Mouse (Mus musculus): Measurements from ENCODE around the gene Dchs1. TPM values are rescaled to one million over a fixed set of nuclear protein-coding genes. Genes with fewer than 3 reads are reported as not detected.
"Not testable (repeated sequence)": the region's sequence is repeated elsewhere in the genome, so short reads cannot be mapped to it uniquely, and the experiment has no call there.

Dchs1 gene
- polyA plus RNA-seq, 1 experiment from 2014 or later, result 20.3 TPM

DNA sequence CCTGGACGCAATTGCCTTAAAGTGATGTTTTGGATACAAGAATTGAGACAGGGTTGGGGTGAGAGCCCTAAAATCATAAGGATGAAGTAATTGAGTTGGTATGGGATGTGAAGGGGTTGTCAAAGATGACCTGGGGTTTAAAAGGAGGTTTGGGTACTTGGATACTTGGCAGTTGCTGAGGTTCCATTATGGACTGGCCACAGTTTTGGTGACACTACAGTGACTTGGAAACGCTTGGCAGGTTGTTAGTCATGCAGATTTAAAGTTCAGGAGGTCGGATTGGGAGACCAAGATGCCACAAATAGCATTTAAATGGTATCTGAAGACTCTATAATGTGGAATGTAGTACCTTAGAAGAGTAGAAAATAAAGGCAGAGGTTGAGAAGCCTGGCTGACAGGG lies 49.8 kb downstream of the Dchs1 start:
- Histone ChIP-seq H3K27ac (replicated peaks) (no peak overlapping the region), H3K9me3 (no peaks in the 10 kb centered on the region), H3K9ac (replicated peaks) (peak overlapping the region; percentile 88), H3K4me3 (peak overlapping the region; percentile 89), H3K27me3 (no peaks in the 10 kb centered on the region), H3K36me3 (peaks cover 43% of the 10 kb centered on the region), H3K4me2 (replicated peaks) (peak overlapping the region; percentile 95), H3K4me1 (peaks cover 35% of the 10 kb centered on the region)
- no peak for ATAC-seq (replicated peaks)
- 43% methylated on average over 3 of the region's 3 CpGs for WGBS

DNA sequence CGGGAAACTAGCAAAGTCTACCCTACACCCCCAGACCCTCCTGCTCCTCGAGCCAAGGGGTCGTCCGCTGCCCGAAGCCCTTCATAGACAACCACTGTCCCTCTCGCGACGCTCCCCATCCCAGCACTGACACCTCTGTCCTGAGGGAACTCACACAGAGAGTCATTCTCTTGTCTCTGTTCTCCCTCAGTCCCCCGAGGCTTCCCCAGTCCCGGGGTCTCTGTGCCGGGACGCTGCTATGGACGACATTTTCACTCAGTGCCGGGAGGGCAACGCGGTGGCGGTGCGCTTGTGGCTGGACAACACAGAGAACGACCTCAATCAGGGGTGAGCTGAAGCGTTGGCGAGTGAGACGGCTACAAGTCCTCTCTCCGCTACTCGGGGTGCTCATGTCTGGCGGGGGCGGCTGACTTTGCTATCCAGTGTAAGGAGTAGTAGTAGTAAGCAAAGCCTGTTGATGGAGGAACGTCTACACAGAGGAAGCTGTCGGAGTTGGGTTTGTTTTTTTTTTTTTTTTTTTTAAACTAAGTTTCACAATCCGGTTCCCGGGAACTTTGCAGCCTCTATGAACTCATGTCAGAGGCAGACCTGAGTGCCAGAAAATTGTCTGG lies 50.4 kb downstream of the Dchs1 start, which contains the start of gene Rrp8:
TSS of gene Rrp8 (minus strand) at position 475 of the 611 bp plus-strand sequence.
- Histone ChIP-seq H3K4me1 (peaks cover 35% of the 10 kb centered on the region), H3K36me3 (peaks cover 44% of the 10 kb centered on the region), H3K4me2 (replicated peaks) (peak within 1 kb of the TSS; percentile 95), H3K4me3 (peak within 1 kb of the TSS; percentile 89), H3K27me3 (no peaks in the 10 kb centered on the region), H3K27ac (replicated peaks) (peak within 1 kb of the TSS; percentile 70), H3K9ac (replicated peaks) (peak within 1 kb of the TSS; percentile 88), H3K9me3 (no peaks in the 10 kb centered on the region)
- no peak; the same call in 1 of the 2 replicates for ATAC-seq (replicated peaks)
- under 1% methylated on average over 30 of the region's 30 CpGs for WGBS

DNA sequence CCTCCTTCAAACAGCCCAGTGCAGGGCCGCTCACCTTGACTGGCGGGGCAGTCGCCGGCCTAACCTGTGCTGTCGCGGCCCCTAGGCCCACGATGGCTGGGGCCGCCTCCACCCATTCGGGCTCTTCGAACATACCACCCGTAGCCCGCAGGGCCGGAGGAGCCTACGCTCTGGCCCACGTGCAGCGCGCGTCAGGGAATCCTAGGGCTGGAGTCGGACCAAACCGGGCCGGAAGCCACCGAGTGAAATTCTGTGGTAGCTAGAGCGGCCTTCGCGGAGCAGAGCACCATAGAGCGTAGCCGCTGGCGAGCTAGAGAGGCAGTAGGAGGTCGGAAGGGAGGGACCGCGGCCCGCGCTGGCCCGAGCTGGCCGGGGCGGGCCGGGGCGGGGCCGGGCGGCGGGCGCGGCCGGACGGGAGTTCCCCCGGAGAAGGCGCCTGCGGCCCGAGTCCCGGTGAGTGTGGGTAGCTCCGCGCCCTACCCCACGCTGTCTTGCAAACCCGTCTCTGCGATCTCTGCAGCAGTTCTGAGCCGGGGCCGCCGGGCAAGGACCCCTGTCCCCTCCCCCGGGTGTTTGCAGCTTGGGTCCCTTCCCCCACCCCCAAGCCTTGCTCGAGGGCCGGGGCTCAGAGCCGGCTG lies 51.1 kb downstream of the Dchs1 start, which contains the start of gene Ilk:
TSS of gene Ilk (plus strand) at position 329 of the 638 bp plus-strand sequence.
- peak; percentile 97 for ATAC-seq (replicated peaks)
- Histone ChIP-seq H3K27ac (replicated peaks) (peak within 1 kb of the TSS; percentile 70), H3K27me3 (no peaks in the 10 kb centered on the region), H3K4me3 (peak within 1 kb of the TSS; percentile 89), H3K4me1 (peaks cover 35% of the 10 kb centered on the region), H3K4me2 (replicated peaks) (peak within 1 kb of the TSS; percentile 95), H3K9ac (replicated peaks) (peak within 1 kb of the TSS; percentile 88), H3K9me3 (no peaks in the 10 kb centered on the region), H3K36me3 (peaks cover 44% of the 10 kb centered on the region)
- WGBS, result under 1% methylated on average over 48 of the region's 62 CpGs

DNA sequence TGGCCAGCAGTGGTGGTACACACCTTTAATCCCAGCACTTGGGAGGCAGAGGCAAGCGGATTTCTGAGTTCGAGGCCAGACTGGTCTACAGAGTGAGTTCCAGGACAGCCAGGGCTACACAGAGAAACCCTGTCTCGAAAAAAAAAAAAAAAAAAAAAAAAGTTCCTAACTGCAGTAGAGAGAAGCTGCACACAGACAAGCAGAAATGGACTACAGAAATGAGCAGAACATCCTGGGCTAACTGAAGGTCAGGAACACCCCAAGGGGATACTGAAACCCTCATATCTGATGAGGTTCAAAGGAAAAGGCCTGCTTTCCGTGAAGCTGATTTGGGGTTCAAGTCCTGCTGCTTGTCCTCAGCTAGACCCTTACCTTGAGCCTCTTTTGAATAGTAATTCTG lies 52.0 kb downstream of the Dchs1 start:
- not testable (repeated sequence) for ATAC-seq (replicated peaks); H3K9me3 ChIP-seq; H3K27me3 ChIP-seq; H3K27ac ChIP-seq (replicated peaks)
- H3K36me3 ChIP-seq, result peaks cover 37% of the 10 kb centered on the region
- H3K4me1 ChIP-seq, result peaks cover 35% of the 10 kb centered on the region
- peak overlapping the region; percentile 95 for H3K4me2 ChIP-seq (replicated peaks)
- peak overlapping the region; percentile 88 for H3K9ac ChIP-seq (replicated peaks)
- WGBS, result 45% methylated on average over 4 of the region's 4 CpGs
- peak overlapping the region; percentile 89 for H3K4me3 ChIP-seq

DNA sequence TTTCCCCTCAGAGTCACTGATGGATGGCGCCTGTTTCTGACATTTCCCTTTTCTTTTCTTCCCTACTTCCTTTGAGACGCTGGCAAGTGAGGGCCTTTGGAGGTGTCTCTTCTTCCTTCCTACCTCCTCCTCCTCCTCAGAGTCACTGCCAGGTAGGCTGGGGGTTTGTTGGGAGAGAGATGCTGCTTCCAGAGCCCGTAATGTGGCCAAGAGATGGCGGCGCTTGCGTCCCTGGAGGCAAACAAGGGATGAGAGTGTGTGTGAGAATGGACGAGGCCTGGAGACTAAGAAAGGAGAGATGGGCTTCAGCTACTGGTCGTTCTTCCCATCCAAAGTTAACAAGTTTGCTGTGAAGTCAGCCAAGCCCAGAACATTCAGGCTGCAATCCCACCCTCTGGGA lies 52.6 kb downstream of the Dchs1 start:
- H3K4me3 ChIP-seq, result no peak overlapping the region
- H3K4me2 ChIP-seq (replicated peaks), result no peak overlapping the region
- H3K36me3 ChIP-seq, result peaks cover 33% of the 10 kb centered on the region
- H3K27me3 ChIP-seq, result no peaks in the 10 kb centered on the region
- no peaks in the 10 kb centered on the region for H3K9me3 ChIP-seq
- ATAC-seq (replicated peaks), result no peak
- no peak overlapping the region for H3K9ac ChIP-seq (replicated peaks)
- 88% methylated on average over 8 of the region's 8 CpGs for WGBS
- H3K27ac ChIP-seq (replicated peaks), result no peak overlapping the region
- peaks cover 35% of the 10 kb centered on the region for H3K4me1 ChIP-seq

DNA sequence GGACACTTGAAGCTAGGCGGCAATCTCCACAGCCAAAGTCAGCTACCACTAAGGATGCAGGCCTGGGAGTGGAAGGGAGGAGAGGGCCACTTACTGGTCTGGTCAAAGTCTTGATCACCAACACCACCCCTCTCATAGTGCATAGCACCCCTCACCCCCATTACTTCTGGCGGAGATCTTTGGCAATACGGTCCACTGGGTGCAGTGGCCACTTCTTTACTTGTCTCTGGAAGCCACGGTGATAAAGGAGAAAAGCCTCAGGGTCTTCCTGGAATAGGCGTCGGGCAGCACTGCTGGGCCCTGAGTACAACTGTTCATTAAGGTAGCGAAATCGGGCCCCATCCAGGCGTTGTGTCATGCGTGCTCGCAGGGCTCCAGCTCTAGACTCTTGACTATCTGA lies 53.6 kb downstream of the Dchs1 start:
- no peak for ATAC-seq (replicated peaks)
- peaks cover 29% of the 10 kb centered on the region for H3K36me3 ChIP-seq
- no peak overlapping the region for H3K4me2 ChIP-seq (replicated peaks)
- H3K27me3 ChIP-seq, result no peaks in the 10 kb centered on the region
- H3K27ac ChIP-seq (replicated peaks), result no peak overlapping the region
- no peak overlapping the region for H3K9ac ChIP-seq (replicated peaks)
- peaks cover 40% of the 10 kb centered on the region for H3K4me1 ChIP-seq
- WGBS, result 98% methylated on average over 11 of the region's 11 CpGs
- H3K4me3 ChIP-seq, result no peak overlapping the region
- H3K9me3 ChIP-seq, result no peaks in the 10 kb centered on the region

DNA sequence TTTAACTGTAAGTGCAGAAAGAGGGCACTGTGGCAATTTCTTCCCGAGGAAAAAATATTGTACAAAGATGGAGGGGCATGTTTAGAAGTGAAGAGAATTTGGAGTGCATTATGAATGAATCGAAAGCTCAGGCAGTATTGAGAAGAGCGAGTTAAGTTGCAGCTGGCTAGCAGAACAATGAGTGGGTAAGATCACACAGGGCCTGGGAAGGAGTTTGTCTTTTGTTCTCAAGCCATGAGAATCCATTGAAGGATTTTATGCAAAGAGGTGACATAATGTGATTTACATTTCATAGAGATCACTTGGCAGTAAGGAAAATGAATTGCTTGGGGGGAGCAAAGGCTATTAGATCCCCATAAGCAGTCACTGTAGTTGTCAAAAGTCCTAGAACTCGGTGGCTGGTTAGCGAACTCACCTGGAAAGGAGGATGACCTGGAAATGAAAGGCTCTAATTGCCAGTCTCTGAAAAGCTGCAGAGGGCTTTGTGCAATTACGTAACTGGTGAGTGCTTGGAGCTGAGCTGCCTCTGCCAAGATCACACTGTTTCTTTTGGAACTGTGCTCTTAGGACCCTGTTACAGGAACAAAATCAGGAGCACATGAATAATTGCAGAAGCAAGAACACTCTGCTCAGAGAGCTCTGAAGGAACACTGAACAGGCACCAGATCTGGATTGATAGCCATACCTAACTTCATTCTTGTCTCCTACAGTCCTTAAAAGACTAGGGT lies 58.6 kb downstream of the Dchs1 start:
- H3K4me2 ChIP-seq (replicated peaks), result no peak overlapping the region
- 0 out of 2 replicates have a peak overlapping the region, but pooled peaks have one; percentile 2 for H3K9ac ChIP-seq (replicated peaks)
- peak; percentile 67; the same call in 1 of the 2 replicates for ATAC-seq (replicated peaks)
- peaks cover 24% of the 10 kb centered on the region for H3K36me3 ChIP-seq
- H3K9me3 ChIP-seq, result no peaks in the 10 kb centered on the region
- H3K4me3 ChIP-seq, result no peak overlapping the region
- peaks cover 18% of the 10 kb centered on the region for H3K4me1 ChIP-seq
- 20% methylated on average over 6 of the region's 6 CpGs for WGBS
- peak overlapping the region; percentile 78 for H3K27ac ChIP-seq (replicated peaks)
- H3K27me3 ChIP-seq, result no peaks in the 10 kb centered on the region

DNA sequence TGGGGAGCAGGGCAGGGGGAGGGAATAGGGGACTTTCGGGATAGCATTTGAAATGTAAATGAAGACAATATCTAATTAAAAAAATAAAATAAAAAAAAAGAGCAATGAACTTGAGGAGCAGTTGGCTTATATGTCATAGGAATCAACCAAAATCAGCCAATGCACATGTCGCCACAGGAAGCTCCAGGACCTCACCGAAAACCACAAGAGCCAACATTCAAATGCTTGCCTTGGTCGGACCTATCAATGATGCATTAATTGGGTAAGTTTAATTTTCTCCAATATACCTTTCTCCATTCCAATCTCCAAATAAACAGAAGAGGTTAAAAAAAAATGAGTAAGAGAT lies 60.5 kb downstream of the Dchs1 start:
- 94% methylated on average over 4 of the region's 4 CpGs for WGBS

DNA sequence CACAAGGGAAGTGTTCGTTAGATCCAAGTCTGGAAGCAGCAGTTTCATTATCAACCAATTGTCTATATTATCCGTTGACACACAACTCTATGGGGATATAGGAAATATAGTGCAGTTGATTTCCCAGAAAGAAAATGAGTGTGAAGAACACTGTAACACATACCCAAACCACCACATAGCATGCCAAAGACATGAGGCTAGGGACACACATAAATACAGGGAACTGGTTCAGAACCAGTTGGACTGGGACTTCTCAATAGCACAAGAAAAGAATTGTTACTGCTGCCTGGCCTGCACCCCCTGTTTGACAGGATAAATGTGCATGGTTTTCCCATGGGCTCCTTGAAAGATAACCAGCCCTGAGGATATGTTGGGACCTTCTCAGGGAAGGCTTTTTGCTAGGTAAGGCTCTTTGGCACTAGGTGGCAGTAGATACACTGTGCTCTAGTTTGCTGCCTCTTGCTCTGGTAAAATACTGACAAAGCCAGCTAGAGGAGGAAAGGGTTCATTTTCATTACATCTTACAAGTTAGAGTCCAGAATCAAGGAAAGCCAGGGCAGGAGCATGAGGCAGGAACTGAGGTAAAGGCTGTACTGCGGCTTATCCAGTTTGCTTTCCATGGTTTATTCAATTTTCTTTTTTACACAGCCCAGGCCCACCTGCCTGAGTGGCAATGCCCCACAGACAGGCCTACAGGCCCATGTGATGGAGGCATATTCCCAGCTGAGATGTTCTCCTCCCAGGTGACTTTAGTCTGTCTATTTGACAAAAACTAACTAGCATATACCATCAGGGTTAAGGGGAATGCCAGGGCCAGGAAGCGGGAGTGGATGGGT lies 61.1 kb downstream of the Dchs1 start:
- Histone ChIP-seq H3K4me1 (peaks cover 18% of the 10 kb centered on the region), H3K9me3 (no peaks in the 10 kb centered on the region), H3K4me3 (no peak overlapping the region), H3K27me3 (no peaks in the 10 kb centered on the region), H3K36me3 (peaks cover under 1% of the 10 kb centered on the region; the same call in 1 of the 2 replicates), H3K27ac (replicated peaks) (peak overlapping the region; percentile 37; the same call in 1 of the 2 replicates), H3K9ac (replicated peaks) (peak overlapping the region; percentile 24; the same call in 1 of the 2 replicates), H3K4me2 (replicated peaks) (no peak overlapping the region)
- peak; percentile 85 for ATAC-seq (replicated peaks)
- 83% methylated on average over 4 of the region's 4 CpGs for WGBS

More for the DNA sequence above, 60.5 kb downstream of the Dchs1 start:
- no peak overlapping the region for H3K27ac ChIP-seq (replicated peaks)
- ATAC-seq (replicated peaks), result no peak
- 0 out of 2 replicates have a peak overlapping the region, but pooled peaks have one; percentile 24 for H3K9ac ChIP-seq (replicated peaks)
- H3K4me3 ChIP-seq, result no peak overlapping the region
- no peaks in the 10 kb centered on the region for H3K9me3 ChIP-seq
- peaks cover 6% of the 10 kb centered on the region; the same call in 1 of the 2 replicates for H3K36me3 ChIP-seq
- H3K27me3 ChIP-seq, result no peaks in the 10 kb centered on the region
- H3K4me2 ChIP-seq (replicated peaks), result no peak overlapping the region
- H3K4me1 ChIP-seq, result peaks cover 18% of the 10 kb centered on the region

DNA sequence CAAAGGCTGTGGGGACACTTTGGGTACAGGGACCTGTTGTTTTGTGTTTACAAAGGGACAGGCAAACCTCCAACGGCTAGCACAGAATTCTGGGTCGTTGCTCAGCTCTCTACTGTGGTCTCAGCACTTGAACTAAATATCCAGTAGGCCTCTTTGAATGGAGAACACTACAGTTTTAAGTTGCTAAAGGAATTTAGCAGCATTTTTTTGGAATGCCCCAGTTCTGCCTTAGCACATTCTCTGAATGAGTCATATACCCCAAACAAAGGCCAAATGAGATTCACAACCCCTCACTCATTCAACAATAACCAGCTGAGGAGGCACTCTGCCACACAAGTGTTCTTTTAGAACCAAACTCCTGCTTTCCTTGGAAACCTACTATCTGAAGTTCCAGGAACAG lies 65.5 kb downstream of the Dchs1 start:
- no peak overlapping the region for H3K27ac ChIP-seq (replicated peaks)
- H3K9me3 ChIP-seq, result no peaks in the 10 kb centered on the region
- no peak overlapping the region for H3K4me2 ChIP-seq (replicated peaks)
- WGBS, result 75% methylated on average over 2 of the region's 2 CpGs
- H3K27me3 ChIP-seq, result no peaks in the 10 kb centered on the region
- no peaks in the 10 kb centered on the region for H3K36me3 ChIP-seq
- no peak overlapping the region for H3K9ac ChIP-seq (replicated peaks)
- 0 out of 2 replicates have a peak, but pooled peaks cover 3% of the 10 kb centered on the region for H3K4me1 ChIP-seq
- H3K4me3 ChIP-seq, result no peak overlapping the region
- ATAC-seq (replicated peaks), result no peak

DNA sequence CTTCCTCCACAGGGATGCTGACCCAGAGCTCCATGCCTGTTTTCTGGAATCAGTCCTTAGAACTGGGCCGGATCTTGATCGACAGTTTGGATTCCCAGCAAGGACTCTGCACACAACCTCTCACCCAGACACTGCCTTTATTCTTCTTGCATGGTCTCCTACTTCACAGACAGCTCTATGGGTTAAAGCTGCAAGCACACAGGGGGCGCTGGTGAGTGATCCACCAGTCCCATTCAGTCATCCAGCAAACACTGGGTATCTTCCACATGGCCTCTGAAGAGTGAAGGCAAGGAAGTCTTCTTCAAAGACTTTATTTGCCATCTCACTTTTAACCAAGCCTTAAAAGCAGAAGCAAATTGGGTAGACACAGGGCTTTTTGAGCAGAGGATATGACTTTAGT lies 72.1 kb downstream of the Dchs1 start:
- Histone ChIP-seq H3K27me3 (no peaks in the 10 kb centered on the region), H3K9ac (replicated peaks) (no peak overlapping the region), H3K36me3 (no peaks in the 10 kb centered on the region), H3K4me3 (no peak overlapping the region), H3K9me3 (no peaks in the 10 kb centered on the region), H3K4me2 (replicated peaks) (no peak overlapping the region), H3K4me1 (no peaks in the 10 kb centered on the region), H3K27ac (replicated peaks) (no peak overlapping the region)
- no peak for ATAC-seq (replicated peaks)
- WGBS, result 55% methylated on average over 3 of the region's 3 CpGs

Data from forebrain, embryonic 15.5 days (tissue).